Mouse (Mus musculus): ENCODE measurements around the gene Spint3.

Spint3 gene

DNA sequence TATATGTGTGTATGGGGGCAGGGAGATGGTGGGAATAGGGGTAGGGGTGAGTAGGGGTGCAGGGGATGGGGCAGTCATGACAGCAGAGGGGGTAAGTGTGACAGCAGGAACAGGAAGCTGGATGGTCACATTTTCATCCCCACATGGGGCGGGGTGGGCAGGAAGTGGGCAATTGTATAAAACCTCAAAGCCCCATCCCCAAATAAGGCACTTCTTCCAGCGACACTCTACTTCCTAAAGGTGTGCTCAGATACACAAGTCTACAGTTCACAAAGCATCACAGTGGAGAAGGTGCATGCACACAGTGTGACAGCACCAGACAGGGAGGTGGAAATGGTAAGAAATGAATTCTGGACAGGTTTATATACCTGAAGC is 22.4 kb downstream of the Spint3 start:
- DNase-seq (ENCODE audit: low spot score in 2 of 2): no peak

DNA sequence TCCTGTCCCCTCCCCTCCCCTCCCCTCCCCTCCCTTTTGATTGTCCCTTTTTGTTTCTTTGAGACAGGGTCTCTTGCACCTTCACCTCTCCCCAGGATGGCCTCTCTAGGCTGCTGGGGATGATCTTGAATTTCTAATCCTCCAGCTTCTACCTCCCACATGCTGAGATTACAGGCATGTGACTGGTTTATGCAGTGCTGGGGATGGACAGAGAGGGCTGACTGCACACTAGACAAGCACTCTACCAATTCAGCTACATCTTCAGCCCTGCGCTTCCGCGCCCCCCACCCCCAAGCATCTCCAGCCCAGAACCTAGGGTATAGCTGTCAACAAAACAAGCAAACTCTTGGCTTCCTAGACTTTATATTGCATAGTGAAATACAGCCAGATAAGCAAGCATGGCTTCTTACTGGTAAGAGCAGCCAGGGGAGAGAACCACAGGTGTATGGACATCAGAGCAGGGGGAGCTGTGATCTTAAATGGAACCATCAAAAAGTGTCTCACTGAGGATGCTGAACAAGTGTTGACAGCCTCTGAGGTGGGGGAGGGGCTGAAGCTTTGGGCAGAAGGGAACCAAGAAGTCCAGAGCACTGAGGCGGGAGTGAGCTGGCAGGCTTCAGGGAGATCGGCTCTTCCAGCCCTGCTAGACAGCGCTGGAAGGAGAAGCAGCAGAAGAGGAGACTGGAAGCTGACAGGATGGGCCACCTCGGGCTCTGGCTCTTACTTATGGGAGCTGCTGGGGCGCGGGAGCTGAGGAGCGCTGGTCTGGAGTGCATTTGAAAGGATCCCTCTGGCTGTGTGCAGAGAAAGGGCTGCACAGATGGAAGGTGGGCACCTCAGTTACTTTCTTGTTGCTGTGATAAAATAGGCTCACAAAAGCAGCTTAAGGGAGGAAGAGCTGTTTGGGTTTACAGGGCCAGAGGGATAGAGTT is 23.0 kb downstream of the Spint3 start:
- DNase-seq (ENCODE audit: low spot score in 2 of 2): no peak

DNA sequence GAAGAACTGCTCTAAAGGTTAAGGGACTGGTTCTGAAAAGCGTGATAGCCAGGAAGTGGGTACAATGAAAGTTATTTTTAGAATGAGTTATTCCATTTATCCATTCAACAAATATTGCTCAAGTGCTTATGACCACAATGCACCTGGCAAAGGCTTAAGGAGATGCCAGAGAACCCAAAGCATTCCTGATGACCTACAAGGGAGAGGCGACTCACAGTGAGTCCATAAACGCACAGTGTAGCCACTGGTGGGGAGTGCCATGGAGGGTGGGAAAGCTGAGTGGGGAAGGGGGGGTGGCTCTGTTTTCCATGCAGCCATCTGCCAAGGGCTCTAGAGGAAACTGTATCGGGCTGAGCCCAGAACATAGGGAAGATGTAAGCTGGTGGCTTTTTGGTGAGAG is 23.9 kb downstream of the Spint3 start:
- no peak for DNase-seq (ENCODE audit: low spot score in 2 of 2)

DNA sequence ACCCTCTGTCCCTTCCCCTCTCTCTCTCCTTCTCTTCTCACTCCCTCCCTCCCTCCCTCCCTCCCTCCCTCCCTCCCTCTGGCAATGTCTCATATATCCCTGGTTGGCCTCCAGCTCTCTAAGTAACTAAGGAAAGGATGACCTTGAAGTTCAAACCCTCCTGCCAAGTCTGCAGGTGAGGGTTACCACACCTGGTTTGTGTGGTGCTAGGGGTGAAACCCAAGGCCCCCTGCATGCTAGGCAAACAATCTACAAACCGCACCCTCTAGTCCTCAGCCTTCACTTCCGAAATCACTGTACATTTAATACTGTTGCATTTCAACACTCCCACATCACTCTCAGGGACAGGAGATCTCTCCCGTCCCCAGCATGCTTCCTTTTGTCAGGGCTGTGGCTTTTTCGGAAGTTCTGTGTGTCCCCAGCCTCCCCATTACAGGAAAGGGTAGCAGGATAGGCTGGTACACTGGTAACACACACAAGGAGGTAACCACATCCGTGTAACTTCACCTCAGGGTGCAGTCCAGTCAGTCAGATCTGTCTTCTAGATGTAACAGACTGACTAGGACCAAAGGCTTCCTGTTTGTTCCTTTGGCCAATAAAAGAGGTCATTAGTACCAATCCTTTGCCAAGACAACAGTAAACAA is 28.7 kb downstream of the Spint3 start:
- no peak for DNase-seq (ENCODE audit: low spot score in 2 of 2)

DNA sequence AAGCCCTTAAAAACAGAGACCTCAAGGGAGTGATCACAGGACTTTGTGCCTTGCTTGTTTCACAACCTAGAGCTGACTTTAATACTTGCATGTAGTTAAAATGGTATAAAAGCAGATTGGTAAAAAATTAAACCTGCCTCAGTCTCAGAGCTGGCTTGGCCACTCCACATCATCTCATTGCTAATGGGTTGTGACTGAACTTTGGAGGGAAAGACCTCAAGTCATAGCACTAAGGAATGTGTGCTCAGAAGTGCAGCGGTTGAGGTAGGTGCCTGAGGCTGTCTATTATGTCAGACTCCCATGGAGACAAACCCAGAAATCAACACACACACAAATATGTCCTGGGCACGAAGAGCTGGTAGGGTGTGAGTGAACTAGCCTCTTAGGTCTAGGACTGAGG is 29.5 kb downstream of the Spint3 start:
- DNase-seq (ENCODE audit: low spot score in 2 of 2): no peak

DNA sequence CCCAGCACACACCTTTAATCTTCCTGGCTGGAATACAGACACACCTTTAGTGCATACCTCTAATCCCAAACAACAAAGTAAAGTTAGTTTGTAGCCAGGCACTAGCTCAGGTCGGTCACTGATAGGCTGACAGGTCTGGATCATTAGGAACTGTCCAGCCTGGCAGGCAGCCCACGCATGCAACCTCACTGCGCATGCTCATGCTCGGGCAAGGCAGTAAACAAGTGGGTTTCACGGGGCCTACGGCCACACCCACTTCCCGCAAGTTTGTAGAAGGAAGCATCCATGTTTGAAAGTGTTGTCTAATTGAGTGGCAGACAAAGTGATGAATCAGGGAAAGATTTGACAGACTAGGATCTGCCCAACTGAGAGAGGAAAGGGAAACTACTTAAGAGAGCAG is 30.7 kb downstream of the Spint3 start:
- DNase-seq (ENCODE audit: low spot score in 2 of 2): no peak

DNA sequence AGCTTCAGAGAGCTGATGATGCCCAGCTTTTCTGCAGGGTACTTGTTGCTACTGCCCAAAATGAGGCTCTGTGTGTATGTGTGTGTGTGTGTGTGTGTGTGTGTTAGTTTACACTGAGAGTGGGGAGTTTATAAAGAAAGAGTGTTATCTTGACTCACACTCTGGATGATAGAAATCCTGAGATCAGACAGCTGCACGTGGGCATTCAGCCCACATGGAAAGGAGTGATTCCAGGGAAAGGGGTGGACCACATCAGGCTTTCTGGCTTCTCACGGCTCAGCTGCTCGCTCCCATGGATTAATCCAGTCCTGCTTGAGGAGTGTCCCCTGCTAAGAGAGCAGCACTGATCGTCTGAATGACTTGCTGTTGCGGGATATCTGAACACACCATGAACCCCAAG is 31.1 kb downstream of the Spint3 start:
- DNase-seq (ENCODE audit: low spot score in 2 of 2): peak; percentile 16 to 49

DNA sequence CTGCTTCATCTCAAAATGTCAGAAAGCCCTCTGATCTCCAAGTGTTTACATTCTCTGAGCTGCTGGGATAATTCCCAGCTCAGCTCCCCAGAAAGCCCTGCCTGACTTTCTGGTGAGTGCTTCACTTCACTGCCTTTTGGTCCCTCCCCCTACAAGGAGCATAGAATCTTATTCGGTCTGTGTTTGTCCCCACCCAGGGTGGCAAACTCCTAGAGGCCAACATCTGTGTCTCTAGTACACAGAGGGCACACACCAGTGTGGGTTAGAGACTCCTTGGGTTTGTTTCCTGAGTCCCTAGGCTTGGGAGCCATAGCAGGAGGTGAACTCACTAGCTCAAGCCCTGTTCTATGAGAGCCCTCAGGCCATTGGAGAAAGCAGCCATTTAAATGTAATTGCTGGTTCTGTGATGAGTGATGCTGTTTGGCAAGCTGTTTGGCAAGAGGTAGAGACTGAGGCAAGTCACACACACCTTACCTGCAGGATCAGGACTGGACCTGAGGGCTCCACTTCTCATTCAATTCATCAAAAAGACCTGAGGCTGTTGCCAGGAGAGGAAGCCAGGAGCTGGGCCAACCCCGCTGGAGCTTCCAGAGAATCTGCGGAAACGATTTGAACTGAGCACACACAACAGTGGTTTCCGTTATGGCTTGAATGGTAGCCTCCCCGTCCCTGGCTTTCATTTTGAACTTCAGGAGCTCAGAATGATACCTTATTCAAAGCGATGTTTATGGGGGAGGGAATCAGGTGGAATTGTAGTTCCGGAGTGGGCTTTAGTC is 32.4 kb downstream of the Spint3 start:
- no peak for DNase-seq (ENCODE audit: low spot score in 2 of 2)

DNA sequence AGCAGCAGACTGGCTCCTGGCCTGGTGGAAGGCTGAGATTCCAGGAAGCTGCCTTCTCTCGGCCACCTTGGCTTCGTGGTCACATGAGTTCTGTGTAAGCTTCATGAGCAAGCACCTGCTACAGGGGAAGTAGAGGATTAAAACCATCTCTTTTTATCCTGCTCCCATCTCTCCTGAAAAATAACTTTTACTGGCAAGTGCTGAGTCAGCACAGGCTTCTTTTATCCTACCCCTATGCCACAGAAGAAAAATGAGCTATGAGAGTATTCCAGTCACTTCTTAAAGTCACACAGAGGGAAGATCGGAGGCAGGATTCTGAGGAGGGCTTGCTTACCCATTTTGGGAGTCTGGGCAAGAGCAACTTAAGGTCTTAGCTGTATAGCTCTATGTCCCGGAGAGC is 36.3 kb downstream of the Spint3 start:
- no peak for DNase-seq (ENCODE audit: low spot score in 2 of 2)

DNA sequence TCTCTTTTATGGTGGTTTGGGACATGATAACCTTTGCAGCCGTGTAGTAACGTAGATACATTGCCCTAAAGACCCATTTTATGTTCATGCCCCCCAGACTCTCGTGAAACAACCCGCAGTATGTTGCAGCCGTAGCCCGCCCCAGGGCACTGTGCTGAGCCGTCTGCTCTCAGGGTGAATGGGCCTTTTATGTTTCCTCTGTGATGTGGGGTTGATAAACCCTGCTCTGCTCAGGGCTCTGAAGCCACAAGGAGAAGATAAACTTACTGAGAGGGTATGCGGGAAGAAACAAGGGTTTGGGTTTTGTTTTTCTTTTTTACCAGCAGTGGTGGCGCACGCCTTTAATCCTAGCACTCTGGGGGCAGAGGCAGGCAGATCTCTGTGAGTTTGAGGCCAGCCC is 38.9 kb downstream of the Spint3 start:
- DNase-seq (ENCODE audit: low spot score in 2 of 2): no peak

DNA sequence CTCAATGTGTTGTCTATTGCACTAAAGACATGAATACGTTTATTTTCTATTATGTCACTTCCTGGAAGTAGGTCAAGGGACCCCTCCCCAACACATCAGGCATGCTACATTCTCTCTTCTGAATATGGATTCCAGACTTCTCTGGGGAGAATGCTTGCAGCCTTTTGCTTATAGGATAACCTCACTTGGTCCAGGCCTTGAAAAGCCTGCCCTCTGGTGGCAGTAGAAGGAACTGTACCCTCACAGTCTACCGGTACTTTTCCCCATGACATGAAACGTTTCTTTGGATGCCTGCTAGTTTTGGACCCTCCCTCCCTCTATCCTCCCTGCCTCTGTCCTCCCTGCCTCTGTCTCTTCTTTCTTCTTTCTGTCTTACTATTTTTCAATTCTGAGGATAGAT is 42.1 kb downstream of the Spint3 start:
- DNase-seq (ENCODE audit: low spot score in 2 of 2): peak in 1 of 2 experiments; percentile 68

DNA sequence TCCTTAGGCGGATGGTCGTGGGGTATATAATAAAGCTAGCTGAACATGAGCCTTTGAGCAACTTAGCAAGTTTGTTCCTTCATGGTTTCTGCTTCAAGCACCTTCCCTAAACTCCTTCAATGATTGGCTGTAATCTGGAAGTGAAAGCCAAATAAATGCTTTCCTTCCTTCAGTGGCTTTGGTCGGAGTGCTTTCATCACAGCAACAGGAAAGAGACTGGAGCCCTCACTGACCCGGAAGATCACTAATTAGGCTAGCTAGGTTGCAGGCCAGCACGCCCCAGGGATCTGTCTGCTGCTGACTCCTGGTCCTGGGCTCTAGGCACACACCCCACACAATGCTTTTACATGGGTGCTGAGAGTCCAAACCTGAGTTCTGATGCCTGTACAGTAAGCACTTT is 44.7 kb downstream of the Spint3 start:
- DNase-seq (ENCODE audit: low spot score in 2 of 2): no peak

DNA sequence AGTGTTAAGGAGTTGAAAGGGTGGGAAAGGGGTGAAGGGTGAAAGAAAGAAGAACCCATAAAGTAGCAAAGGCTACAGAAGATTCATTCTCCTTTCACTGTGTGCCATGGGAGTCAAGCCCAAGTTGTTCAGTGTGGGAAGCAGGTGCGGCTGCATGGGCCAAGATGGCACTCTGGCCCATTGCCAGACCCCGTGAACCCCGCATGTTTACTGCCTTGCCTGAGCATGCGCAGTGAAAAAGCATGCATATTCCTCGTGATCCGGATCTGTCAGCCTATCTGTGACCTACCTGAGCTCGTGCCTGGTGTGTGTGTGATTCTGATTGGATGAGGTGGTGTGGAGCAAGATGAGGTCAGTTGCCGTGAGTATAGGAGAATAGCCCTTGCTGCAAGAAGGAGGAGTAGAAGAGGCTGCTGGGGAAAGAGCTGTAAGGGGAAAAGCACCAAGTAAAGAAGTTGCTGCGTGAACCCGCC is 49.9 kb downstream of the Spint3 start:
- DNase-seq (ENCODE audit: low spot score in 2 of 2): no peak

DNA sequence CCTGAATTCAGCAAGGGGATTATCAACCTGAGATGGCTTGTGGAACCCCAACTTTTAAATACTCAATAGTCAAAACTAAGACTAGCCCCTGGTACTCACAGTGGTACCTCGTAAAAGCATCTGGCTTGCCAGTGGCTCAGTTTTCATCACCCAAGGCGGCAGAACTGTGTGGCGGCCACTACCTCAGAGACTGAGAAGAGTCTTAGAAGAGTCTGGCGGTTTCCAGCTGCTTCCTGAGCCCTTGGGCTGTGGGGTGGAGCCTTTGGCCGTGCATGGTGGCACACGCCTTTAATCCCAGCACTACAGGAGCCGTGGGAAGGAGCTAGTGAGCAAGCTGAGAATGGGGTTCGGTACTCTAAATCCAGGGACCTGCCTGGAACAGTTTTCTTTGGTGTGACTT is 51.0 kb downstream of the Spint3 start:
- DNase-seq (ENCODE audit: low spot score in 2 of 2): no peak

DNA sequence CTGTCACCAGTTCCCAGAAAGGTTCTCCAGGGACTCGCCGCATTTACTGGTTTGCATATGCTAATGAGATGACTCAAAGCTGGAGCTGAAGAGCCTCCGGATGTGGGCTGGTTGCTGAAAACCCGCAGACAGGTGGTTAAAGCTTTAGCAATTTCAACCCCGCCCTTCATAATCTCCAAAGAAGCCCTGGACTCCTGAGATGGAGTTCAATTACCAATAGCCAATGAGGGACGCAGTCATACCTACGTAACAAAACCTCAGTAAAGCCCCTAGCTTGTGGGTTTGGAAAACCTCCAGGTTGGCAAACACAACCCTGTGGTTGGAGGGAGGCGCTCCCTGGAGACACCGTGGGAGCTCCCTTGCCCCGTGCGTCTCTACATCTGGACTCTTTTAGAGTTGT is 51.4 kb downstream of the Spint3 start:
- DNase-seq (ENCODE audit: low spot score in 2 of 2): no peak

DNA sequence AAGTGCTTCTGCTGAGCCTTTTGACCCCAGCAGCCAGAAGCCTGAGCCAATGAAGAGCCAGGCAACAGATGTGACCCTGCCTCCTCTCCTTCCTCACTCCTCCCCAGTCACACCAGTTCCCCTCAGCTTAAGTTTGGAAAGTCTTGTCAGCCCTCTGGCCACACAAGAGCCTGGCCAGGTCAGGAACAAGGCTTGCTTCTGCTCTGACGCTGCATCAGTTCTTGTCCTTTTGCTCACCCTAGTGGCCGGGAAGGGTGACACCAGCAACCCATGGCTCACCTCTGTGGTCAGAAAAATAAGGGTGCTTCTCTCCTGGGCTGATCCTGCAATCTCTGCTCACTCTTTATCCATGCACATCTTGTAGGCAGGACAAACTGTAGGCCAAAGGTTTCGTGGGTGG is 52.5 kb downstream of the Spint3 start:
- DNase-seq (ENCODE audit: low spot score in 2 of 2): no peak

All from frontal cortex, postnatal 10 days (tissue).